Mouse (Mus musculus) urinary bladder, postnatal 4 days (tissue): ENCODE results near the gene Rpap1.

Source experiments
- DNase-seq, 2 experiments: peaks; one replicate each; pipeline ENCODE4 v3.0.0; 2021 to 2022; ENCODE audit warnings: low spot score in 2 of 2

Rpap1 gene

GRCm38 (mm10) chr2:119799181-119799960 lies 12.0 kb upstream of the Rpap1 start:
- DNase-seq = peak in 1 of 2 experiments; percentile 51

- DNase-seq = peak; percentile 73 to 76
These were observed 11.1 kb upstream of the Rpap1 start for GRCm38 (mm10) chr2:119798246-119798927.

GRCm38 (mm10) chr2:119797279-119797783 lies 10.0 kb upstream of the Rpap1 start, which contains the start of gene Tyro3:
TSS of gene Tyro3 (plus strand) at chr2:119797733.
- no peak for DNase-seq

GRCm38 (mm10) chr2:119789996-119790395 lies 2.7 kb upstream of the Rpap1 start:
- no peak for DNase-seq

GRCm38 (mm10) chr2:119767246-119767645 lies 20.1 kb downstream of the Rpap1 start:
- no peak for DNase-seq

GRCm38 (mm10) chr2:119763924-119764323 lies 23.4 kb downstream of the Rpap1 start:
- DNase-seq = no peak

GRCm38 (mm10) chr2:119762276-119762675 lies 25.1 kb downstream of the Rpap1 start:
- no peak for DNase-seq

- DNase-seq = no peak
These were observed 27.1 kb downstream of the Rpap1 start, which contains the start of gene Ltk for GRCm38 (mm10) chr2:119760251-119760650. TSS of gene Ltk (minus strand) at chr2:119760431.

GRCm38 (mm10) chr2:119758844-119759835 lies 28.2 kb downstream of the Rpap1 start:
- no peak for DNase-seq

- no peak for DNase-seq
These were observed 29.1 kb downstream of the Rpap1 start for GRCm38 (mm10) chr2:119758101-119758843.

- DNase-seq = no peak
These were observed 29.7 kb downstream of the Rpap1 start for GRCm38 (mm10) chr2:119757601-119758100.

GRCm38 (mm10) chr2:119749260-119749659 lies 38.1 kb downstream of the Rpap1 start:
- DNase-seq = no peak

GRCm38 (mm10) chr2:119747554-119747953 lies 39.8 kb downstream of the Rpap1 start:
- no peak for DNase-seq

- no peak for DNase-seq
These were observed 42.1 kb downstream of the Rpap1 start for GRCm38 (mm10) chr2:119745281-119745680.

- peak in 1 of 2 experiments; percentile 39 for DNase-seq
These were observed 42.9 kb downstream of the Rpap1 start for GRCm38 (mm10) chr2:119744163-119745111.

GRCm38 (mm10) chr2:119743808-119744162 lies 43.6 kb downstream of the Rpap1 start:
- DNase-seq = no peak

- DNase-seq = no peak
These were observed 44.0 kb downstream of the Rpap1 start for GRCm38 (mm10) chr2:119743176-119743807.

GRCm38 (mm10) chr2:119742461-119743175 lies 44.7 kb downstream of the Rpap1 start:
- no peak for DNase-seq
